Mouse (Mus musculus) MEL (cell line): ENCODE measurements around the gene Gm10490. TPM values are rescaled to one million over a fixed set of nuclear protein-coding genes. Genes with fewer than 3 reads are reported as not detected.
A peak's percentile ranks its signal among the peaks of the same experiment; 100 is the strongest.
"Not testable (repeated sequence)": the region's sequence is repeated elsewhere in the genome, so short reads cannot be mapped to it uniquely, and the experiment has no call there.

Source experiments
- DNase-seq: peaks from one replicate; pipeline ENCODE4 v3.0.0; 2011; ENCODE audit warnings: low read depth, low spot score
- H3K27ac ChIP-seq: 2 replicates; pipeline ENCODE4 v1.5.1; 2012; ENCODE audit warnings: low read depth, mild to moderate bottlenecking, control low read depth, low read length, moderate library complexity; ENCODE audit not compliant: control insufficient read depth
- H3K27me3 ChIP-seq, 2 experiments: fragments of 150-350 bp in 1 of 2; sonication (generic) in 1 of 2; 2 replicates each; pipeline ENCODE4 v1.6.1; 2012; ENCODE audit warnings: low read length in 2 of 2, mild to moderate bottlenecking in 2 of 2, improper control_type of control experiment in 1 of 2, moderate library complexity in 1 of 2; ENCODE audit not compliant: insufficient read depth in 2 of 2, control insufficient read depth in 1 of 2
- H3K36me3 ChIP-seq, 2 experiments: 2 replicates each; pipeline ENCODE4 v1.6.1; 2012 to 2014; ENCODE audit warnings: low read length in 2 of 2, improper control_type of control experiment in 1 of 2, inconsistent platforms in 1 of 2, mild to moderate bottlenecking in 1 of 2; ENCODE audit not compliant: insufficient read depth in 2 of 2, control insufficient read depth in 1 of 2
- H3K4me1 ChIP-seq, 2 experiments: fragments of 150-350 bp in 1 of 2; sonication (generic) in 1 of 2; 2 replicates each; pipeline ENCODE4 v1.6.1; 2012; ENCODE audit warnings: low read length in 2 of 2, improper control_type of control experiment in 1 of 2, mild to moderate bottlenecking in 1 of 2; ENCODE audit not compliant: insufficient read depth in 2 of 2, control insufficient read depth in 1 of 2
- H3K4me3 ChIP-seq, 2 experiments: fragments of 150-350 bp in 1 of 2; sonication (generic) in 1 of 2; 2 replicates each; pipeline ENCODE4 v1.5.1; 2012; ENCODE audit warnings: low read depth in 2 of 2, low read length in 2 of 2, mild to moderate bottlenecking in 2 of 2, moderate library complexity in 2 of 2, control low read depth in 1 of 2, improper control_type of control experiment in 1 of 2; ENCODE audit not compliant: control insufficient read depth in 1 of 2, insufficient read depth in 1 of 2
- H3K79me2 ChIP-seq: 2 replicates; pipeline ENCODE4 v1.6.1; 2012; ENCODE audit warnings: mild to moderate bottlenecking, low read length, moderate library complexity; ENCODE audit not compliant: control insufficient read depth, poor library complexity, insufficient read depth
- H3K9ac ChIP-seq: 2 replicates; pipeline ENCODE4 v1.6.1; 2012; ENCODE audit warnings: low read depth, mild to moderate bottlenecking, control low read depth, low read length, moderate library complexity; ENCODE audit not compliant: control insufficient read depth, poor library complexity, severe bottlenecking
- H3K9me3 ChIP-seq: fragments of 150-350 bp; sonication (generic); replicated peaks from 2 replicates; pipeline ENCODE4 v1.6.1; 2012; ENCODE audit warnings: mild to moderate bottlenecking, low read length, improper control_type of control experiment, moderate library complexity; ENCODE audit not compliant: insufficient read depth
- CTCF ChIP-seq, 3 experiments: IDR thresholded peaks in 2 of 3; conservative IDR thresholded peaks in 1 of 3; 2 replicates each; pipeline ENCODE4 v1.5.1; 2011 to 2012; ENCODE audit warnings: low read length in 3 of 3, low read depth in 2 of 3, mild to moderate bottlenecking in 2 of 3, improper control_type of control experiment in 1 of 3, inconsistent platforms in 1 of 3, mixed read lengths in 1 of 3, moderate library complexity in 1 of 3; ENCODE audit not compliant: control insufficient read depth in 1 of 3, insufficient read depth in 1 of 3, poor library complexity in 1 of 3, severe bottlenecking in 1 of 3
- GATA1 ChIP-seq: IDR thresholded peaks from 2 replicates; pipeline ENCODE4 v1.6.1; 2011; ENCODE audit warnings: low read depth, low read length, improper control_type of control experiment
- HCFC1 ChIP-seq: IDR thresholded peaks from 2 replicates; pipeline ENCODE4 v1.6.1; 2012; ENCODE audit warnings: low read depth, mild to moderate bottlenecking, inconsistent platforms, low read length, improper control_type of control experiment, moderate library complexity
- MAX ChIP-seq: IDR thresholded peaks from 2 replicates; pipeline ENCODE4 v1.6.1; 2011; ENCODE audit warnings: low read length, improper control_type of control experiment
- MYC ChIP-seq: IDR thresholded peaks from 2 replicates; pipeline ENCODE4 v1.6.1; 2011; ENCODE audit warnings: low read depth, mild to moderate bottlenecking, low read length, improper control_type of control experiment, moderate library complexity
- POLR2AphosphoS2 ChIP-seq: IDR thresholded peaks from 2 replicates; pipeline ENCODE4 v1.6.1; 2011; ENCODE audit warnings: low read length, improper control_type of control experiment
- RAD21 ChIP-seq: IDR thresholded peaks from 2 replicates; pipeline ENCODE4 v1.6.1; 2011; ENCODE audit warnings: mild to moderate bottlenecking, low read depth, low read length, improper control_type of control experiment
- SMC3 ChIP-seq: IDR thresholded peaks from 2 replicates; pipeline ENCODE4 v1.6.1; 2011; ENCODE audit warnings: low read depth, low read length, improper control_type of control experiment
- UBTF ChIP-seq: IDR thresholded peaks from 2 replicates; pipeline ENCODE4 v1.6.1; 2012; ENCODE audit warnings: low read depth, mild to moderate bottlenecking, inconsistent platforms, low read length, improper control_type of control experiment, moderate library complexity, borderline replicate concordance; ENCODE audit not compliant: insufficient read depth
- ZC3H11A ChIP-seq: IDR thresholded peaks from 2 replicates; pipeline ENCODE4 v1.6.1; 2012; ENCODE audit warnings: low read depth, mild to moderate bottlenecking, inconsistent platforms, low read length, improper control_type of control experiment
- polyA plus RNA-seq, 2 experiments: library from polyadenylated mRNA; stranded (reverse) in 1 of 2; unstranded in 1 of 2; fragments of >175 nt in 1 of 2; fragments of >200 nt in 1 of 2; gene quantifications; 2 replicates each; pipeline versions ENCODE4 v1.2.1 to v1.2.4; 2012; ENCODE audit warnings: low replicate concordance in 2 of 2, low read depth in 1 of 2; ENCODE audit not compliant: insufficient read length in 2 of 2, insufficient read depth in 1 of 2, missing spikeins in 1 of 2
- total RNA-seq: library from RNA; depleted of rRNA; stranded (reverse); fragments of 300-350 nt; gene quantifications from 2 replicates; pipeline ENCODE4 v1.2.3, GENCODE M21; 2012

Gm10490 gene
- total and polyA plus RNA-seq, 3 experiments, result not detected

GRCm38 (mm10) chrX:7910473-7910872 is 1.1 kb downstream of the Gm10490 start:
- no peaks in the 10 kb centered on the region for H3K9me3 ChIP-seq
- DNase-seq, result no peak

GRCm38 (mm10) chrX:7915669-7916068 is 6.3 kb downstream of the Gm10490 start:
- TF ChIP-seq RAD21 (peak; percentile 51), SMC3 (peak; percentile 64), CTCF (IDR thresholded peaks at IDR 0.05 in 2 of 3, conservative IDR thresholded peaks at IDR 0.05 in 1 of 3; ENCODE audit: control insufficient read depth in 1 of 3, insufficient read depth in 1 of 3, low read depth in 2 of 3, low read length in 3 of 3, poor library complexity in 1 of 3, severe bottlenecking in 1 of 3) (peak; percentile 21 to 51 (median 22); a peak in 4 of 6 replicates), HCFC1 (0 out of 2 replicates have a peak, but pooled peaks have one; percentile 15), ZC3H11A (peak; percentile 63)
- H3K27ac ChIP-seq, H3K27me3 ChIP-seq, H3K4me3 ChIP-seq, H3K4me1 ChIP-seq, H3K9me3 ChIP-seq, H3K9ac ChIP-seq, H3K36me3 ChIP-seq, H3K79me2 ChIP-seq: not testable (repeated sequence)
- peak; percentile 62 for DNase-seq

More at GRCm38 (mm10) chrX:7910473-7910872, 1.1 kb downstream of the Gm10490 start:
- H3K9ac ChIP-seq, result no peak overlapping the region
- TF ChIP-seq GATA1 (no peak), SMC3 (peak; percentile 26; the same call in 1 of the 2 replicates), RAD21 (peak; percentile 12; the same call in 1 of the 2 replicates), UBTF (no peak), CTCF (IDR thresholded peaks at IDR 0.05 in 2 of 3, conservative IDR thresholded peaks at IDR 0.05 in 1 of 3; ENCODE audit: control insufficient read depth in 1 of 3, insufficient read depth in 1 of 3, low read depth in 2 of 3, low read length in 3 of 3, poor library complexity in 1 of 3, severe bottlenecking in 1 of 3) (peak in 1 of 3 experiments; percentile 4; a peak in 1 of 6 replicates), POLR2AphosphoS2 (peak; percentile 57; the same call in 1 of the 2 replicates)
- TF ChIP-seq, all 39 proteins: peak for 4
- Histone ChIP-seq H3K27me3 (no peaks in the 10 kb centered on the region), H3K36me3 (no peaks in the 10 kb centered on the region; a peak in 1 of 4 replicates), H3K4me1 (no peaks in the 10 kb centered on the region), H3K4me3 (no peak overlapping the region), H3K79me2 (no peaks in the 10 kb centered on the region), H3K27ac (no peak overlapping the region)

- H3K9ac ChIP-seq, H3K79me2 ChIP-seq, H3K4me3 ChIP-seq, H3K27ac ChIP-seq, H3K27me3 ChIP-seq, H3K4me1 ChIP-seq, H3K9me3 ChIP-seq, H3K36me3 ChIP-seq: not testable (repeated sequence)
- TF ChIP-seq HCFC1, result 0 out of 2 replicates have a peak, but pooled peaks have one; percentile 18
- 0 out of 2 replicates have a peak, but pooled peaks have one; percentile 36 for TF ChIP-seq MAX
- peak; percentile 48 to 78 (median 60) for TF ChIP-seq CTCF (IDR thresholded peaks at IDR 0.05 in 2 of 3, conservative IDR thresholded peaks at IDR 0.05 in 1 of 3; ENCODE audit: control insufficient read depth in 1 of 3, insufficient read depth in 1 of 3, low read depth in 2 of 3, low read length in 3 of 3, poor library complexity in 1 of 3, severe bottlenecking in 1 of 3)
- TF ChIP-seq ZC3H11A, result peak; percentile 80
- peak; percentile 62 for TF ChIP-seq RAD21
- TF ChIP-seq SMC3, result peak; percentile 87
- peak; percentile 76; the same call in 1 of the 2 replicates for TF ChIP-seq MYC
- peak; percentile 52 for DNase-seq
These were observed 8.6 kb downstream of the Gm10490 start for GRCm38 (mm10) chrX:7917960-7918359.
